Mouse (Mus musculus): ENCODE results near the gene Tnr. TPM values are rescaled to one million over a fixed set of nuclear protein-coding genes. Genes with fewer than 3 reads are reported as not detected.

Gene Tnr
- polyA plus RNA-seq (2015; fragmentation: Nextera tagmentation; extraction: Ambion mirVana): 0.08 and 0.09 TPM in 2 replicates

DNA sequence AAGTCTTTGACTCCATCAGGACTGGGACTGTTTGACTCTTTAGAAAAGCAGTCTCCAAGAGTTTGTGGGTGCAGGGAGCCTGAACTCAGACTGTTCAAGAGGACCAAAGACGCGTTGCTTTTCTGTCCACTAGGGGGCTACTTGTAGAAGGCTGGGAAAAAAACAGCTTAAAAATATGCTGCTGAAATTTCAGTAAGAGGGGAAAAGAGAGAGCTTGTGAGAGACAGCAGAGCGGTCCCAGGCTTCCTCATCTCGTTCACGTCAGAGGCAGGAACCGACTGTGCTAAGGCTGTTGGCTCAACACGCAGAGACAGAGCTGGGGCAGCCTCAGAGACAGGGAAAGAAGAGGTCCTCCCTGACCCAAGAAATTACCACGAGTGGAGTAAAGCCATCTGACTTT, at the start of gene Tnr:
TSS of gene Tnr (plus strand) at position 192 of the 400 bp plus-strand sequence.
- Histone ChIP-seq H3K9me3 (ENCODE audit: control insufficient read depth, low read length) (no peaks in the 10 kb centered on the region), H3K27ac (ENCODE audit: low read length) (no peak within 1 kb of the TSS), H3K36me3 (ENCODE audit: control insufficient read depth, insufficient read depth, low read length) (no peaks in the 10 kb centered on the region), H3K27me3 (ENCODE audit: control insufficient read depth, insufficient read depth, low read depth, low read length) (no peaks in the 10 kb centered on the region), H3K4me2 (ENCODE audit: low read depth, low read length) (no peak within 1 kb of the TSS), H3K4me3 (ENCODE audit: low read length) (no peak within 1 kb of the TSS), H3K9ac (ENCODE audit: low read length) (no peak within 1 kb of the TSS), H3K4me1 (replicated peaks; ENCODE audit: control insufficient read depth, insufficient read depth, low read length) (no peaks in the 10 kb centered on the region)
- no peak for ATAC-seq (ENCODE audit: low read depth)
- 3% methylated on average over 8 of the region's 8 CpGs for WGBS

DNA sequence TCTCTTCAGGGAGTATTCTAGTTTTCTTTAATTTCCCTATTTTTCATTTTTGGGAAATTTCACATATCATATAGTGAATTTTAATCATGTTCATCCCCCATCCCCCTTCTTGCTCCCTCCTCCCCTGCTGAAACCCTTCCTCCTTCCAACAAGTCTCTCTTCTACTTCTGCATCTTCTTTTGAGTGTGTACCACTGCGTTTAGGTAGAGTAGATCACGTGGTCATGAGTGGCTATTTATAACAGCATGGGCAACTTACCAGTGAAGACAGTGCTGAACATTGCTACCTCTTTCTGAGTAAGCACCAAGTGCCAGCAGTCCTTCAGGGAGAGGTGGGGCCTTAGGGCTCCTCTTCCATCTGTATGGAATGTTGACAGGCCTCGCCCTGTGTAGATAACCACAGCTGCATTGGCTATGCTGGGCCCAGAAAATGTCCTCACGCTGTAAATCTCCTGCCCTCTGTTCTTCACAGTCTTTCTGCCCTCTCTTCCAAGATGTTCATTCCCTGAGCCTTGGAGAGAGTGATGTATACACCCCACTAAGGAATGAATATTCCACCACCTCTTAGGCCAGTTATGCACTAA, 33.6 kb upstream of the Tnr start:
- ATAC-seq (ENCODE audit: low read depth): no peak
- 54% methylated on average over 4 of the region's 4 CpGs for WGBS
- Histone ChIP-seq H3K4me1 (replicated peaks; ENCODE audit: control insufficient read depth, insufficient read depth, low read length) (no peaks in the 10 kb centered on the region), H3K4me2 (ENCODE audit: low read depth, low read length) (no peak overlapping the region), H3K4me3 (ENCODE audit: low read length) (no peak overlapping the region), H3K27ac (ENCODE audit: low read length) (no peak overlapping the region), H3K9me3 (ENCODE audit: control insufficient read depth, low read length) (no peaks in the 10 kb centered on the region), H3K9ac (ENCODE audit: low read length) (no peak overlapping the region), H3K27me3 (ENCODE audit: control insufficient read depth, insufficient read depth, low read depth, low read length) (no peaks in the 10 kb centered on the region), H3K36me3 (ENCODE audit: control insufficient read depth, insufficient read depth, low read length) (no peaks in the 10 kb centered on the region)

DNA sequence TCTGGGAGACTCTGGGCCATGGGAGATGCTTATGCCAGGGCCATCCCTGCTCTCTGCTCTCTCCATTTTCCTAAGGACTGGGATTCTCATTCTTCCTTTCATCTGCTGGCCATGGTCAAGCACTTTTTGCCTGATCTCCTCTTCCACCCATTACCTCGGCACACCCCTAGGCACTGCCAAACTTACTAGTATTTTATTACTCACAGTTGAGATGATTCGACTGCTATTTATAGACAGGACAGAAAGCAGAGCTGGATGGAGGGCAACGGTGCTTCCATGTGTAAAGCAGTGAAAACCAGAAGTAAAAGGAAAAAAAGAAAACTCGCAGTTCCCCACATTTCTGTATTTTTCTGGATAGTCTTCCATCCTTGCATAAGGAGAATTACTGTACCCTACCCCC, 31.0 kb upstream of the Tnr start:
- H3K4me1 ChIP-seq (replicated peaks; ENCODE audit: control insufficient read depth, insufficient read depth, low read length): no peaks in the 10 kb centered on the region
- 77% methylated on average over 4 of the region's 4 CpGs for WGBS
- H3K4me2 ChIP-seq (ENCODE audit: low read depth, low read length): no peak overlapping the region
- no peak overlapping the region for H3K9ac ChIP-seq (ENCODE audit: low read length)
- ATAC-seq (ENCODE audit: low read depth): no peak
- H3K9me3 ChIP-seq (ENCODE audit: control insufficient read depth, low read length): no peaks in the 10 kb centered on the region
- no peak overlapping the region for H3K4me3 ChIP-seq (ENCODE audit: low read length)
- H3K27me3 ChIP-seq (ENCODE audit: control insufficient read depth, insufficient read depth, low read depth, low read length): no peaks in the 10 kb centered on the region
- no peak overlapping the region for H3K27ac ChIP-seq (ENCODE audit: low read length)
- no peaks in the 10 kb centered on the region for H3K36me3 ChIP-seq (ENCODE audit: control insufficient read depth, insufficient read depth, low read length)

DNA sequence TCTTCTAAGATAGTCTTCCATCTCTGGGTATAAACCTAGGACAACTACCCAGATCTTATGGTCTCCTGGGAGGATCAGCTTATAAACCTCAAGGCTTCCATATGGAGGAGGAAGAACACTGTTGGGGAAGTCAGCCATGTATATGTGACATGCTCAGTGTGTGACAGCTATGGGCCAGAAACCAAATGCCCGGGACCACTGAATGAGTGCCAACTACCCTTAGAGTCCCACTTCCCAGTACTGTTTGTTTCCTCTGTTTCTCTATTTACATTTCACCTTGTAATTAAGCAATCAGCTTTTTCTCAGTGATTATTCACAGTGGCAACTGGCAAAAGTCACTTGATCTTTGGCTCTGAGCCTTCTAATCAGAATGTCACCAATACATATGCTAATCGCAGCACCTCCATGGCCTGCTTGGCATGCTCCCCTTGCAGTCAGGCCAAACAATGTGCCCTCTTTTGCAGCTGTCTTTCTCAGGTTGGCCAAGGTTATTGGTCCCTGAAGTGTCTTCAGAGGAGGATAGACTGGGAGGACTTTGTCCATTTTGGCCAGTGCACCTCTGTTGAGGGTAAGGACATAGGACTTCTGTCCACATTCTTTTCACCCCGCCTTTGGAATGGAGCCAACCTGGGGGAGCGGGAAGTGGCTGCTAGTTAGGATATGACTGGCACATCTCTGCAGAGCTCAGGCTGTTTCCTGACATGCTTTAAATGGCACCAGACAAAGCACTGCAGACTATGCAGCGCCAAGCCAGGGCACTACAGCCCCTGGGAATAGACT, 29.7 kb upstream of the Tnr start:
- Histone ChIP-seq H3K4me3 (ENCODE audit: low read length) (no peak overlapping the region), H3K27me3 (ENCODE audit: control insufficient read depth, insufficient read depth, low read depth, low read length) (no peaks in the 10 kb centered on the region), H3K4me2 (ENCODE audit: low read depth, low read length) (no peak overlapping the region), H3K4me1 (replicated peaks; ENCODE audit: control insufficient read depth, insufficient read depth, low read length) (no peaks in the 10 kb centered on the region), H3K9ac (ENCODE audit: low read length) (no peak overlapping the region), H3K27ac (ENCODE audit: low read length) (no peak overlapping the region), H3K36me3 (ENCODE audit: control insufficient read depth, insufficient read depth, low read length) (no peaks in the 10 kb centered on the region), H3K9me3 (ENCODE audit: control insufficient read depth, low read length) (no peaks in the 10 kb centered on the region)
- no peak for ATAC-seq (ENCODE audit: low read depth)
- WGBS: 49% methylated on average over 5 of the region's 5 CpGs

DNA sequence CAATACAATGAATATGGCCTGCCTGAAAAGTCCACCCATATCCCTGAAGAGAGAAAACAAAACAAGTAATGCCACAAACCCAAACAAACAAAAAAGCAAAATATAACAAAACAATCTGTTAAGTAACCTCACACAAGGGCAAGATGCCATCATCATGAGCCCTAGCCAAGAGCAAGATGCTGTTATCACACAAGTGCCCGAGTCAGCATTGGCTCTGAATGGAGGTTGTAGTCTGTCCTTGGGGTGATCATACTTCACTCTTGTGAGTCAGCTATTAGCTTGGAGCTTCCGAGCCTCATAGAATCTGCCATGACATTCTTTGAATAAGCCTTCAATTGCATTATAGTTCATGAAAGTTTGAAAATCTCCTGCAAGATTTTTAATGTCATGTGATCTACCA, 25.3 kb upstream of the Tnr start:
- Histone ChIP-seq H3K4me1 (replicated peaks; ENCODE audit: control insufficient read depth, insufficient read depth, low read length) (no peaks in the 10 kb centered on the region), H3K9ac (ENCODE audit: low read length) (no peak overlapping the region), H3K4me3 (ENCODE audit: low read length) (no peak overlapping the region), H3K4me2 (ENCODE audit: low read depth, low read length) (no peak overlapping the region), H3K9me3 (ENCODE audit: control insufficient read depth, low read length) (no peaks in the 10 kb centered on the region), H3K27ac (ENCODE audit: low read length) (no peak overlapping the region), H3K36me3 (ENCODE audit: control insufficient read depth, insufficient read depth, low read length) (no peaks in the 10 kb centered on the region), H3K27me3 (ENCODE audit: control insufficient read depth, insufficient read depth, low read depth, low read length) (no peaks in the 10 kb centered on the region)
- WGBS: 75% methylated on average over 2 of the region's 2 CpGs
- ATAC-seq (ENCODE audit: low read depth): no peak

DNA sequence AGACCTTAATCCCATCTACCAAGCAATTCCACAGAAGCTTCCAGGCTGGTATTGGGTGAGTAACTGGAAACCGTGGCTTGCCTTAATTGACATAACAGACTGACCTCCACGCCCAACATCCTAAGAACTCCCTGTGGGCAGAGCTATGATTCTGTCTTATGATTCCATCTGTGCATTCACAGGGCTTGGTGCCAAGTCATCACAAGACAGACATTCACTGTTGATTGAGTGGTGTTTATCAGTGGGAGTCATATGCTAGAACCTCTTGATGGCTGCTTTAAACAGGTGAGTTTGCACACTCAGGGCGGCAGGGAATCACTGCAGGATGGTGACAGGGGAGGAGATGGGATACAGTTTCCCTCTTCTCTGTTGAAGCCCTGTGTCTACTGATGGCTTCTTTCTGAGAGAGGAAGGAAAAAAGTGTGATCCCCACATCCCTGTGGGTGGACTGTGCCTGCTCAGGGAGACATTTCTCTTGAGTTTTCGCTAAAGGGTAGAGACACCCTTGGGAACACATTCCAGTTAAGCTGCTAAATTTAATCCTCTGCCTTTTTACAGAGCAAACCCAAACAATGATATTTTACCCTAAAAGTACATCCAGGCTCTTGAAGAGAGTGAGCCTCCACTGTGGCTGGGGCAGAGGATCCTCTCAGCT, 23.6 kb upstream of the Tnr start:
- no peak overlapping the region for H3K4me3 ChIP-seq (ENCODE audit: low read length)
- H3K4me2 ChIP-seq (ENCODE audit: low read depth, low read length): no peak overlapping the region
- 71% methylated on average over 4 of the region's 4 CpGs for WGBS

DNA sequence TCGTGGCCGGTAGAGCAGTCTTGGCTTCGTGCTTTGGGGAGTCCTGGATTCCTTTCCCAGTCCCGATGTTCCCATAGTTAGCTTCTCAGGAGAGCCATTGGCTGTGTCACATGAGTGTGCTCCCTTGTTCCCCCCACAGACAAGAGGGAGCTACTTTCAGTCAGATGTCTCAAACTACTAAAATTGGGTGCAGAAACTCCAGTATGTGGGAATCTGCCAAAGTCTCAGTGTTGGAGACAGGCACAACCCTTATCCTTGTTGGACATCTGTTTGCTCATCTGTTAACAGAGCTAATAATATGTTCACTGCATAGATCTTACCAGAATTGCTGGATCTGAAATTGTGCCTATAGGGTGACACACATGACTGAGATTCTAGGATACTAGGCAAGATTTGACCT, 21.7 kb upstream of the Tnr start:
- Histone ChIP-seq H3K36me3 (ENCODE audit: control insufficient read depth, insufficient read depth, low read length) (no peaks in the 10 kb centered on the region), H3K27me3 (ENCODE audit: control insufficient read depth, insufficient read depth, low read depth, low read length) (no peaks in the 10 kb centered on the region), H3K4me3 (ENCODE audit: low read length) (no peak overlapping the region), H3K9ac (ENCODE audit: low read length) (no peak overlapping the region), H3K4me1 (replicated peaks; ENCODE audit: control insufficient read depth, insufficient read depth, low read length) (no peaks in the 10 kb centered on the region), H3K27ac (ENCODE audit: low read length) (no peak overlapping the region), H3K4me2 (ENCODE audit: low read depth, low read length) (no peak overlapping the region), H3K9me3 (ENCODE audit: control insufficient read depth, low read length) (no peaks in the 10 kb centered on the region)
- ATAC-seq (ENCODE audit: low read depth): no peak
- 83% methylated on average over 4 of the region's 4 CpGs for WGBS

More for the DNA sequence above, 23.6 kb upstream of the Tnr start:
- ATAC-seq (ENCODE audit: low read depth): no peak
- no peaks in the 10 kb centered on the region for H3K4me1 ChIP-seq (replicated peaks; ENCODE audit: control insufficient read depth, insufficient read depth, low read length)
- no peaks in the 10 kb centered on the region for H3K27me3 ChIP-seq (ENCODE audit: control insufficient read depth, insufficient read depth, low read depth, low read length)
- no peaks in the 10 kb centered on the region for H3K36me3 ChIP-seq (ENCODE audit: control insufficient read depth, insufficient read depth, low read length)
- no peaks in the 10 kb centered on the region for H3K9me3 ChIP-seq (ENCODE audit: control insufficient read depth, low read length)
- H3K9ac ChIP-seq (ENCODE audit: low read length): no peak overlapping the region
- H3K27ac ChIP-seq (ENCODE audit: low read length): no peak overlapping the region

DNA sequence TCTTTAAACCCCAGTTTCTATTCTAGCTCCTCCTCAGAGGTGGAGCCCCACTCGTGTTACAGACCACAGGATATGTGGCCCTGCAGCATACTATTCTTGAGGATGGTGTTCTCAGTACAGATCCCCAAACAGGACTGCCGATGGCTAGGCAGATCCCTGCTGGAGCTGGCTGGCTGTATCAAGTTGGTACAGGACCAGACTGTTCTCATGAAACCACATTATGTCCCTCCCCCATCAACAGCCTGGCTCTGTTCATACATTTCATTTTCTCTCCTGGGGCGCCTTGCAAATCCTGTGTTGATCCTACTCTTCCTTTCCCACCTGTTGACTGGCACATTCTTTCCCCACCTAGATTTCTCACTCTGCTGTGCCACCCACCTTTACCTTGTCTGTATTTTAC, 12.9 kb upstream of the Tnr start:
- H3K9me3 ChIP-seq (ENCODE audit: control insufficient read depth, low read length): no peaks in the 10 kb centered on the region
- no peak overlapping the region for H3K4me3 ChIP-seq (ENCODE audit: low read length)
- no peak overlapping the region for H3K27ac ChIP-seq (ENCODE audit: low read length)
- no peak for ATAC-seq (ENCODE audit: low read depth)
- H3K4me2 ChIP-seq (ENCODE audit: low read depth, low read length): no peak overlapping the region
- no peaks in the 10 kb centered on the region for H3K27me3 ChIP-seq (ENCODE audit: control insufficient read depth, insufficient read depth, low read depth, low read length)
- WGBS: 46% methylated on average over 3 of the region's 3 CpGs
- H3K4me1 ChIP-seq (replicated peaks; ENCODE audit: control insufficient read depth, insufficient read depth, low read length): no peaks in the 10 kb centered on the region
- no peak overlapping the region for H3K9ac ChIP-seq (ENCODE audit: low read length)
- H3K36me3 ChIP-seq (ENCODE audit: control insufficient read depth, insufficient read depth, low read length): no peaks in the 10 kb centered on the region

DNA sequence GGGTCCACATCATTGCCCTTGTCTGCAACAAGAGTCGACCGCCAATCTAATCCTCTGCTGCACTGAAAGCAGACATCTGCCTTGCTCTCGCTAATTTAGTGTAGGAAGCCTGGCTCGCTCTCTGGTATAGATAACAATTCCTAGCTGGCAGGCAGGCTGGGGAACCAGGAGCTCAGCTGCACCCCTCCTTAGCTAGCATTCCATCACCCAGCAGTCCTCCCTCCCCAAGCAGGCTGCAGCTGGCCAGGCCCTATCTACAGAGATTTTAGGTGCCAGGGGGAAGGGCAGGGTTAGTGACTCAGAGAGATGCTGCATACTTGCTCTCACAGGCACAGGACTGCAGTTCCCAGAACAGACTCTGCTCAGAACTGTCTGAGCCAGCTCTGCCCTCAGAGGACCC, 5.9 kb upstream of the Tnr start:
- Histone ChIP-seq H3K9me3 (ENCODE audit: control insufficient read depth, low read length) (peaks cover 2% of the 10 kb centered on the region; the same call in 1 of the 2 replicates), H3K27me3 (ENCODE audit: control insufficient read depth, insufficient read depth, low read depth, low read length) (no peaks in the 10 kb centered on the region), H3K4me2 (ENCODE audit: low read depth, low read length) (no peak overlapping the region), H3K36me3 (ENCODE audit: control insufficient read depth, insufficient read depth, low read length) (no peaks in the 10 kb centered on the region), H3K4me1 (replicated peaks; ENCODE audit: control insufficient read depth, insufficient read depth, low read length) (no peaks in the 10 kb centered on the region), H3K9ac (ENCODE audit: low read length) (no peak overlapping the region), H3K27ac (ENCODE audit: low read length) (no peak overlapping the region), H3K4me3 (ENCODE audit: low read length) (no peak overlapping the region)
- ATAC-seq (ENCODE audit: low read depth): no peak
- 35% methylated on average over 4 of the region's 4 CpGs for WGBS

Data from lung, embryonic 16.5 days (tissue).